In genomic region chr4:128855613-128856040, GRCm38 (mm10) we compare ENCODE assay signal across 8 mouse cellular contexts. TPM values are rescaled to one million over a fixed set of nuclear protein-coding genes. Genes with fewer than 3 reads are reported as not detected.
A peak's percentile ranks its signal among the peaks of the same experiment; 100 is the strongest.
DNase-seq lines count a peak whose midpoint lies in the region; ATAC-seq lines count a peak whose summit lies in the region.

No protein-coding gene starts in this region.

- H3K9me3 ChIP-seq in intestine, embryonic 16.5 days (ENCODE audit: control insufficient read depth, low read length), result 0 out of 2 replicates have a peak, but pooled peaks cover 2% of the 10 kb centered on the region
- no peaks in the 10 kb centered on the region for H3K9me3 ChIP-seq in lung, embryonic 15.5 days

- H3K27me3 ChIP-seq in intestine, embryonic 16.5 days (replicated peaks; ENCODE audit: control insufficient read depth, insufficient read depth, low read length), result no peaks in the 10 kb centered on the region
- H3K27me3 ChIP-seq in lung, embryonic 15.5 days, result no peaks in the 10 kb centered on the region

- H3K4me3 ChIP-seq in intestine, embryonic 16.5 days (ENCODE audit: low read length), result no peak overlapping the region
- H3K4me3 ChIP-seq in lung, embryonic 15.5 days, result no peak overlapping the region

- H3K9ac ChIP-seq in intestine, embryonic 16.5 days (ENCODE audit: low read depth, low read length), result no peak overlapping the region
- H3K9ac ChIP-seq in lung, embryonic 15.5 days, result no peak overlapping the region

- peak; percentile 78 for ATAC-seq in intestine, embryonic 16.5 days
- peak; percentile 81 for ATAC-seq in lung, embryonic 15.5 days (ENCODE audit: borderline replicate concordance, extremely low read depth, low FRiP score, low TSS enrichment)
- no peak for ATAC-seq in monocyte, adult 5-6 weeks (replicated peaks; ENCODE audit: insufficient number of reproducible peaks, low FRiP score, low TSS enrichment, poor library complexity, severe bottlenecking)

- 54% methylated on average over 4 of the region's 4 CpGs for WGBS in intestine, embryonic 16.5 days
- WGBS in lung, embryonic 15.5 days, result 37% methylated on average over 4 of the region's 4 CpGs

- H3K4me1 ChIP-seq in intestine, embryonic 16.5 days (ENCODE audit: control insufficient read depth, insufficient read depth, low read length), result 0 out of 2 replicates have a peak, but pooled peaks cover 7% of the 10 kb centered on the region
- no peaks in the 10 kb centered on the region for H3K4me1 ChIP-seq in lung, embryonic 15.5 days

- no peak overlapping the region for H3K27ac ChIP-seq in intestine, embryonic 16.5 days (ENCODE audit: low read length)
- H3K27ac ChIP-seq in lung, embryonic 15.5 days, result peak overlapping the region; percentile 77

- DNase-seq in adipocyte (ENCODE audit: low spot score), result peak; percentile 6
- peak; percentile 56 to 74 for DNase-seq in cerebellum, postnatal 25 days
- DNase-seq in urinary bladder, postnatal 14 days (ENCODE audit: low spot score), result peak; percentile 96
- DNase-seq in frontal cortex, postnatal 25 days (ENCODE audit: low spot score in 2 of 2), result no peak
- DNase-seq in frontal cortex, postnatal 36 days (ENCODE audit: low spot score in 2 of 2), result no peak

- no peaks in the 10 kb centered on the region for H3K36me3 ChIP-seq in intestine, embryonic 16.5 days (ENCODE audit: control insufficient read depth, insufficient read depth, low read length)
- no peaks in the 10 kb centered on the region for H3K36me3 ChIP-seq in lung, embryonic 15.5 days

- H3K4me2 ChIP-seq in intestine, embryonic 16.5 days (ENCODE audit: low read depth, low read length), result no peak overlapping the region
- no peak overlapping the region for H3K4me2 ChIP-seq in lung, embryonic 15.5 days

RNA-seq across cellular contexts. Expression of gene Trim62, which starts 27.8 kb away (rescaled TPM):
- polyA plus RNA-seq in intestine, embryonic 16.5 days (2015; fragmentation: Nextera tagmentation; extraction: Ambion mirVana), result 2.2 and 2.3 TPM in 2 replicates
- polyA plus RNA-seq in lung, embryonic 15.5 days (2015; fragmentation: Nextera tagmentation; extraction: Ambion mirVana), result 5.0 and 5.7 TPM in 2 replicates
- total RNA-seq in monocyte, adult 5-6 weeks (2017), result 0.75 to 3.5 TPM (median 0.95 TPM) in 3 replicates

RNA-seq across cellular contexts. Expression of gene Zfp362, which starts 49.8 kb away (rescaled TPM):
- polyA plus RNA-seq in intestine, embryonic 16.5 days (2015; fragmentation: Nextera tagmentation; extraction: Ambion mirVana), result 20.1 and 20.3 TPM in 2 replicates
- 34.6 and 39.3 TPM in 2 replicates for polyA plus RNA-seq in lung, embryonic 15.5 days (2015; fragmentation: Nextera tagmentation; extraction: Ambion mirVana)
- total RNA-seq in monocyte, adult 5-6 weeks (2017), result 3.6 to 8.3 TPM (median 5.7 TPM) in 3 replicates

Comparison
In these comparisons a context has a peak if more than half of its experiments do, and no peak if none do; other contexts are left out.
1. DNase-seq: peak in adipocyte (single experiment), cerebellum, postnatal 25 days (2 of 2) and urinary bladder, postnatal 14 days (single experiment); none in frontal cortex, postnatal 25 days (0 of 2) and frontal cortex, postnatal 36 days (0 of 2).